Mouse (Mus musculus): ENCODE measurements around the gene Gm10295. TPM values are rescaled to one million over a fixed set of nuclear protein-coding genes. Genes with fewer than 3 reads are reported as not detected.
A peak's percentile ranks its signal among the peaks of the same experiment; 100 is the strongest.

The Gm10295 gene
- polyA plus RNA-seq, 1 experiment from 2014 or later, result not detected

- 8% methylated on average over 18 of the region's 18 CpGs for WGBS
- H3K4me1 ChIP-seq, result peaks cover 38% of the 10 kb centered on the region
- H3K4me3 ChIP-seq, result no peak overlapping the region
- peak overlapping the region; percentile 7; the same call in 1 of the 2 replicates for H3K27ac ChIP-seq
- no peaks in the 10 kb centered on the region for H3K36me3 ChIP-seq (ENCODE audit: poor library complexity, severe bottlenecking)
- no peak for ATAC-seq
- peaks cover 57% of the 10 kb centered on the region for H3K27me3 ChIP-seq
- peak overlapping the region; percentile 16; the same call in 1 of the 2 replicates for H3K4me2 ChIP-seq
- no peaks in the 10 kb centered on the region for H3K9me3 ChIP-seq (replicated peaks)
- no peak overlapping the region for H3K9ac ChIP-seq
Observed at GRCm38 (mm10) chr7:71379826-71380825, 28.8 kb upstream of the Gm10295 start.

- 0 out of 2 replicates have a peak overlapping the region, but pooled peaks have one; percentile 9 for H3K4me2 ChIP-seq
- H3K27ac ChIP-seq, result no peak overlapping the region
- ATAC-seq, result peak; percentile 71
- no peaks in the 10 kb centered on the region for H3K36me3 ChIP-seq (ENCODE audit: poor library complexity, severe bottlenecking)
- WGBS, result 44% methylated on average over 18 of the region's 18 CpGs
- H3K9me3 ChIP-seq (replicated peaks), result no peaks in the 10 kb centered on the region
- H3K4me1 ChIP-seq, result peaks cover 31% of the 10 kb centered on the region
- H3K9ac ChIP-seq, result no peak overlapping the region
- H3K4me3 ChIP-seq, result no peak overlapping the region
- H3K27me3 ChIP-seq, result peaks cover 52% of the 10 kb centered on the region
Observed at GRCm38 (mm10) chr7:71378812-71379760, 27.8 kb upstream of the Gm10295 start.

GRCm38 (mm10) chr7:71377983-71378382, 26.7 kb upstream of the Gm10295 start:
- Histone ChIP-seq H3K27me3 (peaks cover 52% of the 10 kb centered on the region), H3K4me2 (no peak overlapping the region), H3K9me3 (replicated peaks) (no peaks in the 10 kb centered on the region), H3K4me3 (no peak overlapping the region), H3K27ac (no peak overlapping the region), H3K9ac (no peak overlapping the region), H3K4me1 (peaks cover 20% of the 10 kb centered on the region), H3K36me3 (ENCODE audit: poor library complexity, severe bottlenecking) (no peaks in the 10 kb centered on the region)
- 57% methylated on average over 6 of the region's 6 CpGs for WGBS
- ATAC-seq, result no peak

DNA sequence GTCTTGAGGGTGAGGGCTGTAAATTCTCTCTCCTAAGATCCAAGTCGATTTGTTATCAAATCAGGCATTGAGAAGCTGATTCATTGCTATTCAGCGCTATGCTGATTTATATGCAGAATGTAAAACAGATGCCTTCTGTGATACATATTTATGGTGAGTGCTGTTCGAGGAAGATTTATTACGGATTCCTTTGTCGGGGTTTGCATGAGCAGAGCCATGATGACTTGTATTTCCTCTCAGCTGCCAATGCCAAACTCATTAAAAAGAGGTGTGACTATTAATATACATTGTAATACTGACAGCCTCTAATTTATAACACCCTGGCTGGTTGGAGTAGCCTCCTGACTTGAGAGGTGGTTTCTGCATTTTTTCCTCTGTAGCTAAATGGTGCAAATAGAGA, 22.8 kb upstream of the Gm10295 start:
- Histone ChIP-seq H3K4me3 (no peak overlapping the region), H3K4me1 (peaks cover 4% of the 10 kb centered on the region), H3K27ac (no peak overlapping the region; the same call in 1 of the 2 replicates), H3K36me3 (ENCODE audit: poor library complexity, severe bottlenecking) (no peaks in the 10 kb centered on the region), H3K9ac (no peak overlapping the region), H3K27me3 (peaks cover 15% of the 10 kb centered on the region), H3K9me3 (replicated peaks) (no peaks in the 10 kb centered on the region), H3K4me2 (no peak overlapping the region)
- peak; percentile 85 for ATAC-seq
- WGBS, result 58% methylated on average over 5 of the region's 5 CpGs

DNA sequence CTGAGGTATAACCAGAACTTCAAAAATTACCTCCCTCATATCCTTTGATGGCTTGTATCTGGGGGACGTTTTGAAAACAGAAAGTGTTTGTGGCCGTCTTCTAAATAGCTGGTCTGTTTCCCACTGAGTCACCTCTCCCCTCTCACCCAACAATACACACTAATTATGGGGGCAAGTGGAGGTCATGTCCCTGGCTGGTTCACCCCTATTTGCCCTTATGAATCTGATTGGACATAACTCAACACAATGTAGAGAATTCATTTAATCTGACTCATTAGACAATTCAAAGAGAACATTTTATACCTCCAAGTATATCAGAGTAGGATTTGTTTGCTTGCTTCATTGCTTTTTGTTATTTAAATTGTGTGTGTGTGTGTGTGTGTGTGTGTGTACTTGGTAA, 20.6 kb upstream of the Gm10295 start:
- no peak overlapping the region for H3K9ac ChIP-seq
- H3K27ac ChIP-seq, result no peak overlapping the region
- no peaks in the 10 kb centered on the region for H3K36me3 ChIP-seq (ENCODE audit: poor library complexity, severe bottlenecking)
- H3K27me3 ChIP-seq, result peaks cover 7% of the 10 kb centered on the region
- ATAC-seq, result no peak
- no peak overlapping the region for H3K4me2 ChIP-seq
- H3K4me3 ChIP-seq, result no peak overlapping the region
- WGBS, result 11% methylated on average over 2 of the region's 2 CpGs
- H3K9me3 ChIP-seq (replicated peaks), result no peaks in the 10 kb centered on the region
- H3K4me1 ChIP-seq, result peaks cover 4% of the 10 kb centered on the region

DNA sequence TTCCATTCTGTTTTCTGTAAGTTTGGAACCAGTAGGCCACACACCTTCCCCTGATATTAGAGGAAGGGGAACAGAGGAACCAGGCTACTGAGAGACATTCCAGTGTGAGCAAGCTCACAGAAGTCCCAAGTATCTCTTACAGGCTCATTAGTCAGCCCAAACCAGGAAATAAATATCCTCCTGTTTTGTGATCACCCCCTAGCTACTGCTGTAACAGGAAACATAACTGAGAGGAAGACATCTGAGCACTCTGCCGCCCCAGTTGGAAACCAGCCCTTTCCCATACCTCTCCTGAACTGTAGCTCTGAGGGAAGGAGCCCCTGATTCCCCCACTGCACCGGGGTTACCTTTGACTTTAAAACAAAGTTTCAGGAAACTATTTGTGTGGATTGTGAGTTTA, 19.5 kb upstream of the Gm10295 start:
- ATAC-seq, result no peak
- H3K4me2 ChIP-seq, result no peak overlapping the region
- no peak overlapping the region for H3K4me3 ChIP-seq
- peaks cover 4% of the 10 kb centered on the region for H3K27me3 ChIP-seq
- H3K9me3 ChIP-seq (replicated peaks), result no peaks in the 10 kb centered on the region
- no peak overlapping the region for H3K9ac ChIP-seq
- H3K36me3 ChIP-seq (ENCODE audit: poor library complexity, severe bottlenecking), result no peaks in the 10 kb centered on the region
- no peak overlapping the region for H3K27ac ChIP-seq
- H3K4me1 ChIP-seq, result peaks cover 4% of the 10 kb centered on the region
- WGBS, result 84% methylated on average over 2 of the region's 2 CpGs

DNA sequence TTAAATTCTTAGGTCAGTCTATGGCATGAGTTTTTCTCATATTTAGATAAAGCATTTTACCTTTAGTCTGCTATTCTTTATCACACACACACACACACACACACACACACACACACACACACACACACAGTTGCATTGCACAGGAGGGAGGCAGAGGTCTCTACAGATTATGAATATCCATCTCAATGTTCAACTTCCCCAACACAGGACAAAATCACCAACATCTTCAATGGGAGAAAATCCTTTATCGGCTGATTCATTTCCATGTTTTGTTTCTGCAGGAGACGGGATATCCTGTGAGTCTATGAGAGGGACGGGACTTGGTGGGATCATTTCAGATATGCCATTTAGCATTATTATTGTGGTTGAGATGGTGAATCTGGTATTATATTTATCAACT, 18.8 kb upstream of the Gm10295 start:
- Histone ChIP-seq H3K4me3 (no peak overlapping the region), H3K27ac (no peak overlapping the region), H3K4me1 (peaks cover 4% of the 10 kb centered on the region), H3K9ac (no peak overlapping the region), H3K36me3 (ENCODE audit: poor library complexity, severe bottlenecking) (no peaks in the 10 kb centered on the region), H3K27me3 (peaks cover 3% of the 10 kb centered on the region), H3K9me3 (replicated peaks) (no peaks in the 10 kb centered on the region), H3K4me2 (no peak overlapping the region)
- no peak for ATAC-seq
- 86% methylated on average over 3 of the region's 3 CpGs for WGBS

DNA sequence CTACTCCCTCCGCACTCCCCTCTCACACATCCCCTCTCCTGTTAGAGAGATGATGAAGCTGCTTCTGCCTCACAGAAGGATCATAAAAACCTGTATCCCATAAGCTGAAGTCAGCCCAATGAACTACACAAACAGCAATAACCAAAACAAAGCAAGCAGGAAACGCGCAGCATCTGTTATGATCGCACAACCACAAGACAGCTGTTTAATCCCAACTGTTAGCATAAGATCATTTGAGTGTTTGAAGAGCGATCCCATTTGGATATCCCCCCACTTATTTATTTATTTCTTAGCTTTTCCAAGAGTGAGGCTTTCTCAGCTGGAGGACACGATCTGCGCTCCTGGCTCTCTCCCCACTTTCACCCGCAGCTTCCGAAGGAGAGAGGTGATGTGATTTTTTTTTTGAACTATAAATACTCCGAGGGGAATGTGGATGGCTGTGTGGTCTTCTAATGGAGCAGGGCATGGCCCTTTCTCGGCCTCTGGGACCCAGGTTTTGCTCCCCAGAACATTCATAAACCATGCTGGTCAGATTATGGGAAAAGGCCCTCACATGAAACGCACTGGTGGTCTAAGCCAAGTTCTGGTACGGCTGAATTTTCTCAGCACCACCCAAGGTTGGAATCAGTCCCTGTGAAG, 17.4 kb upstream of the Gm10295 start:
- H3K36me3 ChIP-seq (ENCODE audit: poor library complexity, severe bottlenecking), result no peaks in the 10 kb centered on the region
- no peak overlapping the region for H3K4me3 ChIP-seq
- H3K27ac ChIP-seq, result no peak overlapping the region
- 87% methylated on average over 13 of the region's 13 CpGs for WGBS
- no peak overlapping the region for H3K4me2 ChIP-seq
- no peaks in the 10 kb centered on the region for H3K4me1 ChIP-seq
- no peaks in the 10 kb centered on the region for H3K27me3 ChIP-seq
- no peak for ATAC-seq
- H3K9me3 ChIP-seq (replicated peaks), result no peaks in the 10 kb centered on the region
- no peak overlapping the region for H3K9ac ChIP-seq

DNA sequence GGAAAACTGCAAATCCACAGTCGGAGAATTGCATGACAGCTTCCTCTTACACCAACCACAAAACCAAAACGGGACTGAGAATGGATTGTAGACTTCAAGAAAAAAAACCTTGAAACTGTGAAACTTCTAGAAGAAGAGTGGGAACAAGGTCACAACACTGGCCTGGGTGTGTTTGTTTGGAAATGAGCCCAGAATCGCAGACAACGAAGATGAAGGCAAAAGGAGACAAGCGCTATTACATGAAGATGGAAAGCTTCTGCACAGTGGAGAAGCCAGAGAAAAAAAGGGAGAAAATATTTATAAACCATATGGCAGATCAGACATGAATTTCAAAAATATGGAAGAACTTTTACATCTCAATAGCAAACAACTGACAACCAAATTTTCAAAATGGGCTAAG, 4.3 kb upstream of the Gm10295 start:
- no peak overlapping the region for H3K4me2 ChIP-seq
- ATAC-seq, result no peak
- 89% methylated on average over 5 of the region's 5 CpGs for WGBS
- 0 out of 2 replicates have a peak, but pooled peaks cover 3% of the 10 kb centered on the region for H3K27me3 ChIP-seq
- H3K27ac ChIP-seq, result no peak overlapping the region
- H3K9ac ChIP-seq, result no peak overlapping the region
- H3K4me1 ChIP-seq, result no peaks in the 10 kb centered on the region
- H3K9me3 ChIP-seq (replicated peaks), result no peaks in the 10 kb centered on the region
- H3K36me3 ChIP-seq (ENCODE audit: poor library complexity, severe bottlenecking), result no peaks in the 10 kb centered on the region
- H3K4me3 ChIP-seq, result no peak overlapping the region

DNA sequence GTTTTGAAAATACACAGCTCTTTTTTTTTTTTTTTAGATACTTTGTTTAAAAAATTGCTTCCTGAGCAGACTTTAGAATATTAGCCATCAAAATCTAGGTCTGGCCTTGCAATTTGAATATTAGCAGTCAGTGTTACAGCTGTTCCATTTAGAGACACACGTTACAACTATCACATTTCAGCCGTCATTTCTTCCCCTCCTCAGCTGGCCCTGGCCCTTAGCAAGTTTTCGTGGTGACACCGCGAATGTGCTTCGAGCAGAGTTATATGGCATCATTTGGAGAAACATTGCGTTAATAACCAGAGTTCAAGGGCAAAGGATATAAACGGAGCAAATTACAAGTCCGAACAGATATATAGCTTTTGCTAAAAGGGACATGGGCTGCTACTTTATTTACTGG, 2.4 kb downstream of the Gm10295 start:
- Histone ChIP-seq H3K27me3 (0 out of 2 replicates have a peak, but pooled peaks cover 3% of the 10 kb centered on the region), H3K4me2 (no peak overlapping the region), H3K9ac (no peak overlapping the region), H3K9me3 (replicated peaks) (no peaks in the 10 kb centered on the region), H3K36me3 (ENCODE audit: poor library complexity, severe bottlenecking) (no peaks in the 10 kb centered on the region), H3K27ac (no peak overlapping the region), H3K4me3 (no peak overlapping the region), H3K4me1 (no peaks in the 10 kb centered on the region)
- WGBS, result 92% methylated on average over 9 of the region's 9 CpGs
- no peak for ATAC-seq

GRCm38 (mm10) chr7:71324919-71325583, 26.2 kb downstream of the Gm10295 start:
- no peak overlapping the region for H3K4me2 ChIP-seq
- ATAC-seq, result no peak
- no peak overlapping the region for H3K9ac ChIP-seq
- no peaks in the 10 kb centered on the region for H3K4me1 ChIP-seq
- no peaks in the 10 kb centered on the region for H3K36me3 ChIP-seq (ENCODE audit: poor library complexity, severe bottlenecking)
- no peaks in the 10 kb centered on the region; the same call in 1 of the 2 replicates for H3K9me3 ChIP-seq (replicated peaks)
- 87% methylated on average over 11 of the region's 11 CpGs for WGBS
- H3K27me3 ChIP-seq, result no peaks in the 10 kb centered on the region
- no peak overlapping the region for H3K4me3 ChIP-seq
- no peak overlapping the region for H3K27ac ChIP-seq
